Mouse (Mus musculus) liver, embryonic 14.5 days (tissue): ENCODE measurements around the gene Lrrtm4.

Source experiments
- CTCF ChIP-seq: IDR thresholded peaks from 2 replicates; pipeline ENCODE4 v1.5.1; 2016; ENCODE audit warnings: antibody characterized with exemption, low read depth, control low read depth
- EP300 ChIP-seq: IDR thresholded peaks from 2 replicates; pipeline ENCODE4 v1.6.1; 2016; ENCODE audit warnings: antibody characterized with exemption, low read depth

DNA sequence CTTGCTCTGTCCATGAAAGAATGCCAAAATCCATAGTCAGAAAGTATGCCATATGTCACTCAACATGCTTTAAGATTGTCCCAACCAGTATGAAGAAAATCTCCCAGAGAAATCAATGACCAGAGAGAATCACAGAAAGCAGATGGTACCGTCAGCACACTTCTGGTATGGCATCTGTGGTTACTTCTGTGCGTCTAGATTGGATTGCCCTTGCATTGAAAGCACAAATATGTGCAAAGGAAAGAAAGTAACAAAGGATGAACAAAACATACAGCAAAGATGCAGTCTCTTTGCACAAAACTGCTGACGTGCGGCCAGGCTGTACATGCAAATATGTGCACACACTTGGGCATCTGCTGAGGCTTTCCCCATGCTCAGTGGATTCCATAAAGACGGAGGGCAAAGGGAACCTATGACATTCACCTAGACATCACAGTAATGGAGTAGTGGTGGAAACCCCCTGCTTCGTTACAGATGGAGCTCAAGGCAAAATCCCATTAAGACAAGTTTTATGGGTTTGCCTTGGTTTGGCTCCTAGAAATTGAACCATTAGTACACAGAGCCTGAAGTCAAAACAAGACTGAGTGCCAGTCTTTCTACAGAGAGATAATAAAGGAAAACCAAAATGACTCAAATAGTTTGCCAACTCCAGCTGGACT, 604.1 kb downstream of the Lrrtm4 start:
- TF ChIP-seq EP300 (no peak), CTCF (no peak)
